Mouse (Mus musculus) left cerebral cortex, postnatal 36 days (tissue): ENCODE measurements at regions not wholly inside any gene's neighbourhood (a gene's known extent, or its start where the extent isn't known, plus 50 kb on each side); places are given as distances from the start of the nearest gene placed in this dataset.

Source experiments
- DNase-seq, 2 experiments: peaks; one replicate each; pipeline ENCODE4 v3.0.0; 2021 to 2022; ENCODE audit warnings: low spot score in 2 of 2, mixed read lengths in 1 of 2
- intact Hi-C: fragments of 180-260 bp; cut with DNase I; formaldehyde crosslinking; loops from one replicate; pipeline ENCODE4 v1.15.1; 2025

- no peak for DNase-seq
- intact Hi-C loops = no loop called here
Measured at GRCm38 (mm10) chr2:169274101-169274500, 313.4 kb downstream of the Gm11011 start.

GRCm38 (mm10) chr2:169272622-169273021 is 314.9 kb downstream of the Gm11011 start:
- no peak for DNase-seq

GRCm38 (mm10) chr2:169272018-169272417 is 315.5 kb downstream of the Gm11011 start:
- intact Hi-C loops = no loop called here
- DNase-seq = no peak

More at GRCm38 (mm10) chr2:169272622-169273021, 314.9 kb downstream of the Gm11011 start:
- intact Hi-C loops = no loop called here

- intact Hi-C loops = no loop called here
- DNase-seq = peak; percentile 30 to 39
Measured at GRCm38 (mm10) chr2:169260636-169261035, 305.2 kb upstream of the Zfp64 start.

GRCm38 (mm10) chr2:169244572-169244971 is 289.2 kb upstream of the Zfp64 start:
- intact Hi-C loops = no loop called here
- no peak for DNase-seq

DNA sequence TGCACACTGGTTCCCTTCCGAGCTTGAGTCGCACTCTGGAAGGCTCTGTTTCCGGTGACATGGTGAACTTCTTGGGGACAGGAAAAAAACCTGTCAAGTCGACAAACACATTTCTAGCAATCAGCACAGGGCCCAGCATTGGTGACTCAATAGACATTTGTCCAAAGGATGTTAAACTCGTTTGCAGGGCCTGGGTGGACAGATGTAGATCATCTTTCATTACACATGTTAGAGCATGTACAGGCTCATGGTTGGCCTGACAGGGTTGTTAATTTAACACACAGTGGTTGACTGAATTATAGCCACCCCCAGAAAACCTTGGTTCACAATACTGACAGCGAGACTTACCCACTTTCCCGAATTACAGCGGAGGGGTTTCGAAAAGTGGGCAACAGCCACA is 288.6 kb upstream of the Zfp64 start:
- no peak for DNase-seq
- intact Hi-C loops = no loop called here

- DNase-seq = no peak
- intact Hi-C loops = no loop called here
Measured at GRCm38 (mm10) chr2:169237856-169238255, 282.5 kb upstream of the Zfp64 start.

DNA sequence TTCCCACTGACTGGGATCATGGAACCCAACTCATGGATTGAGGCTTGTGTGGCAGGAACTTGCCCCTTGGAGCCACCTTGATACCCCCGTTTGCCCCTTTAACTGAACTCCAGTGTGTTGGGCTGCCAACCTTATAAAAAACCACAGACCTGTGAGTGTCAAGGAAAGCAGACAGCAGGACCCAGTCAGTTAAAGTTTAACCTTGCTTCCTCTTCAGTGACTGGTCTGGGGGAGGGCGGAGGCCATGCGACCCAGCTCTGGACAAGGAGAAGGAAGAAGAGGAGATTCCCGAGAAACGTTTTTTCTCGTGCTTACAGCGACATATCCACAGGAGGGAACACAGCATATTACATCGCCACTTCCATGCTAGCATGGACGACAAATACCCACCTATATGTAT is 281.9 kb upstream of the Zfp64 start:
- intact Hi-C loops = no loop called here
- no peak for DNase-seq

GRCm38 (mm10) chr2:169234368-169235070 is 279.1 kb upstream of the Zfp64 start:
- no peak for DNase-seq
- intact Hi-C loops = no loop called here

GRCm38 (mm10) chr2:169233151-169234123 is 278.1 kb upstream of the Zfp64 start:
- intact Hi-C loops = no loop called here
- no peak for DNase-seq

GRCm38 (mm10) chr2:169222264-169222663 is 266.9 kb upstream of the Zfp64 start:
- intact Hi-C loops = no loop called here
- DNase-seq = peak; percentile 25 to 39

DNA sequence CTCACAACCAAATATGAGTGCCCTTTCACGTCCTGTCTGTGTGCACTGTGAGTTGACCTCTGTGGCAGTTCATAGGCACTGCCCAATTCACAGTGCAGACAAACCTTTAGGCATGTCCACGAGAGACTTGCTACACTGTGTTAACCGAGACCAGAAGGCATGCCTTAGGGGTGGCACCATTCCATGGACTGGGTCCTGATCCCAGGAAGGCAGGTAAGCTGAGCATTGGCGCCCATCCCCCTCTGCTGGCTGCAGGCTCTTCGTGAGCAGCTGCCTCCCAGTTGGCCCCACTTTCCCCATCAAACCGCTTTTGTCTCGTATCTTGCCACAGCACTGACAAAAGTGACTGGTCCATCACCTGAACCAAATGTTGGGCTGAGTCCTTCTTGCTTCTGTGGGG is 265.8 kb upstream of the Zfp64 start:
- intact Hi-C loops = no loop called here
- no peak for DNase-seq

DNA sequence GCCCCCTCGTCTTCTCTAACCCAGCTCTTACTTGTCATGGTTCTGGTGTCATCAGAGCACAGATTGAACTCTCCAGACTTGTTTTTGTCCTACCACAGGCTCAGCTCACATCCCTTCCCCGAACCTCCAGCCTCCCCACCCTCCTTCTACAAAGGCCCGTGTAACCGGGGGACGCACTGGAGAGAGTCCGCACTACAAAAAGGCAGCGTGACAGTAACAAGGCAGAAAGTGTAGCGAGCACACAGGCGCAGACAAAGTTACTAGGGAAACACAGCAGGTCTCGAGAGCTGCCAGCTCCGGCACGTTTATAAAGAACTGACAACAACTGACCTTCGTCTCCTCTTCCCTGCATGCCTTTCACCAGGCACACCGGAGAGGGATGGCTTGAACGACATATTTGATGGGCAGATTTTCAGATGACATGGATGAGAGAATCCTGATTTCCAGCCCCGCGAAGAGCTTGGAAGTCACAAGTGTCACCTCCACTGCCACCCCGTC is 260.2 kb upstream of the Zfp64 start:
- intact Hi-C loops = no loop called here
- DNase-seq = no peak

GRCm38 (mm10) chr2:169214396-169214795 is 259.0 kb upstream of the Zfp64 start:
- intact Hi-C loops = no loop called here

GRCm38 (mm10) chr2:169213314-169213713 is 257.9 kb upstream of the Zfp64 start:
- DNase-seq = no peak
- intact Hi-C loops = no loop called here

More at GRCm38 (mm10) chr2:169214396-169214795, 259.0 kb upstream of the Zfp64 start:
- DNase-seq = no peak

DNA sequence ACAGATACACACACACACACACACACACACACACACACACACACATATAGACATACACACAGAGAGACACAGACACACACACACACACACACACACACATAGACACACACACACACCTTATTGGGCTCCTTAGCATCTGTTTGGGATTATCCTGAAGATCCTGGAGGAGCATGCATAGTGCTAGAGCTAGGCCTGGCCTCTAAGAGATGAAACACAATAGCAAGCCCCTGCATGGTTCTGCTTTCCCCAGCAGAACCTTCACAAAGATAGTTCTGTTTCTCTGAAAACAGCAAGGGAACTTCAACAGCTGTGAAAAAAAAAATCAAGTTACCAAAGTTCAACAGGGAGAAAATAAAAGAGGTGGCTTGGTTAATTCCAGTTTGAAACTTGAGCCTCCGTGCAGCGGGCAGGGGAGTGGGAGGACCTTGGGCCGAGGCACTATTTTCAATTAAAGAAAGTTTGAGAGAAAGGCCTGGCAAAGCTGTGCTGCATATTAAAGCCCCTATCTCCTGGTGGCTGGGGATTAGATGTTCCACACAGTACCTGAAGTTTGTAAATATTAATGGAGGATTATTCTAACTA is 257.4 kb upstream of the Zfp64 start:
- DNase-seq = no peak
- intact Hi-C loops = no loop called here

DNA sequence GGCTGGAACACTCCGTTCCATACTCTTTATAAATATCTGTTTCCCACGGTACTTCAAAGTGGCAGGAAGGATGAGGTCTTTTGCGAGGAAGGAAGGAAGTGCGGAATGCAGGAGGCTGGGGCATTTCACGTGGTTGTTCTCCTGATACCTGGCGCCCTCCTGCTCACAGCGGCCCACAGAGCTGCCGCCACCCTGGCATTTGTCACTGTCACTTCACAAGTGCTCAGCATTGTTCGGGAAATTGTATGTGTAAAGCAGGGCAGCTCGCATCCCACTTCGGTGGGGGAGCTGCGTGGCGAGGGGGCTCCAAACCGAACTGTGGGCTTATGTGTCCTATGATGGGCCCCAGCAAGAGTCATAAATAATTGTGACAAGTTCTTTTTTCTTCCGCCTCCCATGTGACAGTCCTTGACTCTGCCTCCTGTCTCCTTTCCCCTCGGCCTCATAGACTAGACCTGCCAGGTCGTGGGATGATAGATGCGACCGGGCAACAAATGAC is 248.9 kb upstream of the Zfp64 start:
- no peak for DNase-seq
- intact Hi-C loops = no loop called here

DNA sequence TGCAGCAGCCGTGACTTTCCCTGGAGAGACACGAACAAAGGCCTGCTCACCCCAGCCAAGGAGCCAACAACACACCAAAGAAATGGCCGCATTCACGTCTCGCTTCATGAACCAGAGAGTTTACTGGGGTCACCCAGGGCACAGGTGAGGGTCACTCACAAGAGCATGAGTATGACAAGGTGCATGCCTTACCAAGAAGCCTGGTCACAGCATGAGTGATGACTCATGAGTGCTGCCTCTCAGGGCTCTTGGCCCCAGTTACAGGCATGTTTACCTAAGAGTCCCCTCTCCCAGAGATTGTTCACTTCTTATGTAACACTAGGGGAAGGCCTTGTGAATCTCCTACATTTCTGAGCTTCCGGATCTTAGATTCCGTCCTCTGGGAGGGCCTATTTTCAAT is 236.6 kb upstream of the Zfp64 start:
- no peak for DNase-seq
- intact Hi-C loops = no loop called here

GRCm38 (mm10) chr2:169191465-169191864 is 236.1 kb upstream of the Zfp64 start:
- no peak for DNase-seq
- intact Hi-C loops = no loop called here

DNA sequence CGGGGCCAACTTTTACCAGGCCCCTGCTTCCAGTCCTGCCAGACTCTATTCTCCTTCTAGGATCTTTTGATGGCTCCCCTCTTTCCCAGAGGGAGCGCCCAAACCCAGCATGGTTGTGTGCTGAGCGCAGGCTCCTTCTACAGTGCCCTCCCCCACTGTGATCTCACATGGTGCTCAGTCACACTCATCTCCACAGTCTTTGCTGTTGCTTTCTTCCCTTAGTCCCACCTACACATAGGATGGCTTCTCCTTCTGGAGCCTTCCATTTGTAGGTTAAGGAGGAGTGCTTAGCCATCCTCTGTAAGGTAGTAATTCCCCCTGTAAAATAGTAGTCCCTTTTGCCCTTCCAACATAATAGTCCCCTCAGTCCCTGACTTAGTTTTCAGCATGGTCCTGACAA is 222.2 kb upstream of the Zfp64 start:
- intact Hi-C loops = no loop called here
- DNase-seq = no peak
